Mouse (Mus musculus) G1E (cell line): Measurements from ENCODE around the gene Cxcl2.

Experiments
- CTCF ChIP-seq: IDR thresholded peaks from 2 replicates; pipeline ENCODE4 v1.5.1; 2012; ENCODE audit warnings: low read depth, low read length, inconsistent platforms, mixed read lengths
- GATA1 ChIP-seq: IDR thresholded peaks from 2 replicates; pipeline ENCODE4 v1.6.1; 2012; ENCODE audit warnings: borderline replicate concordance, low read length, inconsistent platforms, mixed read lengths
- POLR2AphosphoS5 ChIP-seq: IDR thresholded peaks from 2 replicates; pipeline ENCODE4 v1.6.1; 2012; ENCODE audit warnings: low read depth, low read length, inconsistent platforms; ENCODE audit not compliant: insufficient replicate concordance
- TAL1 ChIP-seq: conservative IDR thresholded peaks from 2 replicates; pipeline ENCODE4 v1.6.1; 2012; ENCODE audit warnings: low read depth, low read length, inconsistent platforms, mixed read lengths

DNA sequence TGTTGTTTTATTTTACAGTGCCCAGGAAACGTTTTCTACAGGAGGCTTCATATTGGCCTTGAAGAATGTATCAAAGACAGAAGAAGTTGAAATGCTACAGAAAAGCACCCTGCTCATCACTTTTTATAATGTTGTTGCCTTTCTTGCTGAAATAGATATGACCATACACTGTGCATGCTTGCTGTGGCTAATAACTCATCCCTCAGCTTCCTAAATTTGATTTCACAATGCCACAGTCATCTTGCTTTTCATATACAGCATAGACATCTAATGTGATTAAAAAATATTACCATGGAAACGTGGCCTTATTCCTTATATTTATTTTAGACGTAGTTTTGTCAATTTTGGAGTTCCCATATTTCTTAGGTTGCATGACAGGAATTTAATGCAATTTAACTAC, 6.2 kb upstream of the Cxcl2 start:
- no peak for TF ChIP-seq CTCF
- no peak for TF ChIP-seq GATA1
- TF ChIP-seq TAL1: no peak
- TF ChIP-seq POLR2AphosphoS5: no peak
